Mouse (Mus musculus) limb, embryonic 11.5 days (tissue): ENCODE measurements around the gene Slc2a13. TPM values are rescaled to one million over a fixed set of nuclear protein-coding genes. Genes with fewer than 3 reads are reported as not detected.

Source experiments
- ATAC-seq: fragments of 200-750 bp; cut with Nextera tagmentation; 2 replicates; pipeline ENCODE4 v1.8.0; 2017; ENCODE audit warnings: low read depth; ENCODE audit not compliant: insufficient number of reproducible peaks, low FRiP score, low TSS enrichment
- DNase-seq: peaks from one replicate; pipeline ENCODE4 v3.0.0-alpha.2; 2015; ENCODE audit warnings: low spot score
- H3K27ac ChIP-seq: fragments of 300-500 bp; sonication (generic); replicated peaks from 2 replicates; pipeline ENCODE4 v1.5.1; 2014; ENCODE audit warnings: low read depth, mild to moderate bottlenecking, low read length
- H3K27me3 ChIP-seq: fragments of 300-500 bp; sonication (generic); 2 replicates; pipeline ENCODE4 v1.6.1; 2014; ENCODE audit warnings: mild to moderate bottlenecking, low read length, mixed read lengths; ENCODE audit not compliant: control insufficient read depth, insufficient read depth
- H3K36me3 ChIP-seq: fragments of 300-500 bp; sonication (generic); 2 replicates; pipeline ENCODE4 v1.6.1; 2014; ENCODE audit warnings: mild to moderate bottlenecking, low read length, moderate library complexity, mixed read lengths; ENCODE audit not compliant: control insufficient read depth, insufficient read depth
- H3K4me1 ChIP-seq: fragments of 300-500 bp; sonication (generic); 2 replicates; pipeline ENCODE4 v1.6.1; 2014; ENCODE audit warnings: low read length, mixed read lengths; ENCODE audit not compliant: control insufficient read depth, insufficient read depth
- H3K4me2 ChIP-seq: fragments of 300-500 bp; sonication (generic); 2 replicates; pipeline ENCODE4 v1.6.1; 2014; ENCODE audit warnings: low read depth, mild to moderate bottlenecking, moderate library complexity; ENCODE audit not compliant: severe bottlenecking
- H3K4me3 ChIP-seq: fragments of 300-500 bp; sonication (generic); 2 replicates; pipeline ENCODE4 v1.5.1; 2014; ENCODE audit warnings: low read depth, low read length
- H3K9ac ChIP-seq: fragments of 300-500 bp; sonication (generic); 2 replicates; pipeline ENCODE4 v1.6.1; 2014; ENCODE audit warnings: mild to moderate bottlenecking, low read length
- H3K9me3 ChIP-seq: fragments of 300-500 bp; sonication (generic); 2 replicates; pipeline ENCODE4 v1.6.1; 2016; ENCODE audit warnings: low read length; ENCODE audit not compliant: control insufficient read depth
- WGBS: fragments of 180-500 bp; shearing (Covaris S2); extraction: QIAGEN DNeasy Blood & Tissue Kit; methylation state at CpG from one replicate; pipeline ENCODE4 v1.1.7; 2014; 5-methylcytosine and 5-hydroxymethylcytosine counted together
- polyA plus RNA-seq: library from polyadenylated mRNA; unstranded; fragments of >200 nt; fragmentation: Nextera tagmentation; extraction: Ambion mirVana; gene quantifications from 2 replicates; pipeline ENCODE4 v1.2.1, GENCODE M21; 2014

Gene Slc2a13
- 0.95 and 0.99 TPM in 2 replicates for polyA plus RNA-seq

DNA sequence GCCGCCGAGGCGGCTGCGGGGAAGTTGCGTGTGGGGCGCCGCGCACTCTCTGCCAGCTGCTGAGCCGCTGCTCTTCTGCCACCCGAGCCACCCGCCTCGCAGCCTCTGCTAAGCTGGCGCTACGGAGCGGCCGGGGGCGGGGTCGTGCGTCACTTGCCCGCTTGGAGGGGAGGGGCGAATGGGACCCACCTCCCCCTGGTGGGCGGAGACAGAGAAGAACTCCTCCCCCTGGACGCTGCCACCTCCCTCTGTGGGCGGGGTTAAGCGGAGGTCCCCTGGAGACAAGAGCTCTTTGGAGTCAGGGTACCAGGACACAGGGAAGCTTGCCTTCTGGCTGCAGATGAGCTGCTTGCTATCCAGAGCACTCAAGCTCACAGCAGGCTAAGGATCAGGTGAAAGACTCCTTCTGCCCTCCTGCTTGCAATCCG lies at the start of gene Slc2a13:
Gene Slc2a13, minus strand, starts transcription at position 151 of the 428 bp plus-strand sequence.
- Histone ChIP-seq H3K27me3 (0 out of 2 replicates have a peak, but pooled peaks cover 4% of the 10 kb centered on the region), H3K9me3 (no peaks in the 10 kb centered on the region), H3K4me2 (peak within 1 kb of the TSS; percentile 89), H3K27ac (peak within 1 kb of the TSS; percentile 73; the same call in 1 of the 2 replicates), H3K9ac (peak within 1 kb of the TSS; percentile 72), H3K4me1 (no peaks in the 10 kb centered on the region), H3K36me3 (no peaks in the 10 kb centered on the region), H3K4me3 (peak within 1 kb of the TSS; percentile 65)
- DNase-seq (peak; percentile 96), ATAC-seq (peak; percentile 95)
- under 1% methylated on average over 17 of the region's 26 CpGs for WGBS

DNA sequence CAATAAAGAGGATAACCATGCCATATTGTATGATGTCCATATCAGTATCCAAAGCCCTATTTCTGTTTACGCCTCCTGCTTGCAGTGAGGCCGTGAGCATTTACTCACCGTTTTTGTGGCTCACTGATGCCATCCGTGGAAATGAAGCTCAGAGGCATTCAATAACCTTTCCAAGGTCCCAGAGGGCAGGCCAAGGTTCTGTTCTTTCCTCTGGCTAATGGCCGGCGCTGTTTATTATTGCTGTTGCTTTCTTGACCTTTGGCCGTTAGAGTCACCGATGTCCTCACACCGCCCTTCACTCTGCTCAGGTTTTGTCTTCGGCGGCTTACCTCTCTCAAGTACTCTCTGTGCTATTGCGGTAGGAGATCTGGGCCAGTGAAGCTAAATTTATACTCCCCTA lies 43.0 kb upstream of the Slc2a13 start:
- H3K9ac ChIP-seq: no peak overlapping the region
- H3K4me3 ChIP-seq: no peak overlapping the region
- no peak overlapping the region for H3K4me2 ChIP-seq
- no peaks in the 10 kb centered on the region for H3K9me3 ChIP-seq
- H3K4me1 ChIP-seq: no peaks in the 10 kb centered on the region
- H3K27me3 ChIP-seq: no peaks in the 10 kb centered on the region
- no peak for ATAC-seq
- no peak for DNase-seq
- no peak overlapping the region for H3K27ac ChIP-seq
- no peaks in the 10 kb centered on the region for H3K36me3 ChIP-seq
- WGBS: 81% methylated on average over 12 of the region's 12 CpGs

DNA sequence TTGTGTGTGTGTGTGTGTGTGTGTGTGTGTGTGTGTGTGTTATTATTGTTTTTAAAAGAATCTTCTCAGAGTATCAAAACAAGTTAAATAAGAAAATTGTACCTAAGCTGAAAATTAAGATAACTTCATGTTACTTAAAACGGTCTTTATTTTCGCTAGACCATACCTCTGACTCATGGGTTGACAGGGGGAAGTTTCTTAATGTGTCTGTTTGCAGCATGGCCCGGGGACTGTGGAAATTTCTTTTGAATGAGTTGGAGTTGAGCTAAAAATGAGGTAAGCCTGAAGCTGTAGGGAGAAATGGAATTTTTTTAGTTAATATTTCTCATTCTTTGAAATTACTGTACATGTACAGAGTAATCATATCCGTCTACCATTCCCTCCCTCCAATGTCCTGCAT lies 42.5 kb upstream of the Slc2a13 start:
- Histone ChIP-seq H3K27me3 (no peaks in the 10 kb centered on the region), H3K4me2 (no peak overlapping the region), H3K27ac (no peak overlapping the region), H3K4me3 (no peak overlapping the region), H3K9me3 (no peaks in the 10 kb centered on the region), H3K36me3 (no peaks in the 10 kb centered on the region), H3K9ac (no peak overlapping the region), H3K4me1 (no peaks in the 10 kb centered on the region)
- ATAC-seq (no peak), DNase-seq (no peak)
- 91% methylated on average over 4 of the region's 4 CpGs for WGBS

DNA sequence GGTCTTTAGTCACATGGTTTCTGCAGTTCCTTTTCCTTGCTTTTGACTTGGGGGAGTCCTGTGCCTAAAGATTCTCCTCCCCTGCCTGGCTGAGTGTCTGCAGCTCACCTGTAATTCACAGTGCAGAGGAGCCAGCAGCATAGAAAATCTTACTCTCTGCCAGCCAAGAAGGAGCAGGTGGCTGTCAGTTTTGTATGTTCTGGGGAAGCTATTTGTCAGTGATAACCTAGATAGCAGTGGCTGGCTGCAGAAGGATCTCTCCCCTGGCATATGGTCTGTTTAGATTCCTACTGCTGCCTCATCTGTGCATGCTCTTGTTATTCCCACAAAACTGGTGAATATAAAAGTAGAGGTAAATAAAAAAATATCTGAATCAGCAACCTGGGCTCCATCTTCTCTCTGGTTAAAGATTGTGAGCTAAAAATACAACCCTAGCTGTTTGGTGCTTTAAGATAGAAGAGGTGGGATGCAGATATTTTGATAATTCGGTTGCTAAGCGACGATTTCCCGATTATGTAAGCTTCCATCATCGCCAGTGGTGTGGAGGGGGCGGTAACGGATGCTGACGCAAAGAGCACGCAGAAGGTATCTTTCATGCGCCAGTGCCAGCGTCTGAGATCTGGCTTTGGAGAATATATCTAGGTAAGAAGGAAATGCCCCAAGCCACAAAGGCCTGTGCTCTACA lies 41.1 kb upstream of the Slc2a13 start:
- H3K9me3 ChIP-seq: no peaks in the 10 kb centered on the region
- ATAC-seq: no peak
- 93% methylated on average over 11 of the region's 11 CpGs for WGBS
- H3K4me3 ChIP-seq: no peak overlapping the region
- H3K36me3 ChIP-seq: no peaks in the 10 kb centered on the region
- H3K27ac ChIP-seq: no peak overlapping the region
- no peak overlapping the region for H3K4me2 ChIP-seq
- no peaks in the 10 kb centered on the region for H3K27me3 ChIP-seq
- no peak overlapping the region for H3K9ac ChIP-seq
- no peak for DNase-seq
- H3K4me1 ChIP-seq: no peaks in the 10 kb centered on the region

DNA sequence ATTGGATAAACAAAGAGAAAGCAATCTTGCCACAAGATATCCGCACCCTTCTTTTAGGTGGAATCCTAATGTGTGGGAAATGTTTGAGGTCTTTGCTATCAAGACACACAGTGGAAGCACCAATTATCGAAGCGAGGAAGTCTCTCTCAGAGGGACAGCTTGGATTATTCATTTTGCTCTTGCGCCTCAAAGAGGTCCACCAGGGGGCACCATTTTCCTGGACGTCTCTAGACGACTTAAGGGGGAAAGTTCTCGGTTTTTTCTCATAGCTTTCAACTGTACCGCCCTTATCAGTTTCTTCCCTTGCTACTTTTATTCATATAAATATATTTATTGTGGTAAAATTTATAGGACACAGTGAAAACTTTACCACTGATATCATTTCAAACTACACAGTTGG lies 36.7 kb upstream of the Slc2a13 start:
- no peak overlapping the region for H3K9ac ChIP-seq
- 30% methylated on average over 8 of the region's 8 CpGs for whole genome bisulfite sequencing
- H3K27ac ChIP-seq: no peak overlapping the region
- H3K9me3 ChIP-seq: no peaks in the 10 kb centered on the region
- ATAC-seq (no peak), DNase-seq (peak; percentile 77)
- H3K4me3 ChIP-seq: no peak overlapping the region
- no peak overlapping the region for H3K4me2 ChIP-seq
- H3K36me3 ChIP-seq: no peaks in the 10 kb centered on the region
- no peaks in the 10 kb centered on the region for H3K4me1 ChIP-seq
- H3K27me3 ChIP-seq: no peaks in the 10 kb centered on the region

DNA sequence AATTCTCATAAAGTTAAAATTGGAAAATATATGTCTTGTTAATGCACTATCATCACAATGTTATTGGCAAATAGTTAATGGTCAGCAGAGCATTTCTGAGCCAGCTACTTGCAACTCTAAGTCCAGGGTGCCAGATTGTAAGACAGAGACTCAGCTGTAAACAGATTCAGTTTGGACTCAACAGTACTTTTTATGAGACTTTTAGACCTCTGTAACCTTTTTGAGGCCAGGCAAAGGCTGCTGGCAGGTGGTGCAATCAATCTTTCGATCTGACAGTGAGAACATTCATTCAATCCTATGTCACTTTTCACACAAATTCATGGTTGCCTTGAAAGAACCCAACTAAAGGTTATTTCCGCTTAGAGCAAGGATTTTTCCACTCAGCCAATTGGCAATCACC lies 35.8 kb upstream of the Slc2a13 start:
- no peak overlapping the region for H3K4me2 ChIP-seq

DNA sequence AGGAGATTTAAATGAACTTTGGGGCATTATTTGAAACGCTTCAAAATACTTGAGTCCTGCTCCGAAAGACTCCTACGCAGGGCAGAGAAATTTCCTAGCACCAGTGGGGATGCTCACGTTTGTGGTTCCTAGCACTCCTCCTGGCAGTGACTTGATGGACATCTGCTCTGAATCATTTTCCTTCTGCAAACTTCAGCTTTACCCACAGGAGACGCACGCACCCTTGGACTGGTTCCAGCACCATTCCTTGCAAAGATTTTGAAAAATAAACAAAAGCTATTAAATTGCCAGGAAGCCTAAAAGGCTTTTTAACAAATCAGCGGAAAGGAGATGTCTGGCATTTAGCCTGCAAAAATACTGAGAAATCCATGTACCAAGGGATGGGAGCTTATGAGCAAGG lies 28.1 kb upstream of the Slc2a13 start:
- H3K27ac ChIP-seq: no peak overlapping the region
- H3K27me3 ChIP-seq: no peaks in the 10 kb centered on the region
- H3K9ac ChIP-seq: no peak overlapping the region
- H3K4me2 ChIP-seq: no peak overlapping the region
- H3K4me3 ChIP-seq: no peak overlapping the region
- WGBS: 88% methylated on average over 7 of the region's 7 CpGs
- H3K36me3 ChIP-seq: no peaks in the 10 kb centered on the region
- DNase-seq: no peak
- no peak for ATAC-seq
- H3K4me1 ChIP-seq: no peaks in the 10 kb centered on the region
- no peaks in the 10 kb centered on the region for H3K9me3 ChIP-seq

More for the DNA sequence above, 35.8 kb upstream of the Slc2a13 start:
- Histone ChIP-seq H3K4me3 (no peak overlapping the region), H3K9me3 (no peaks in the 10 kb centered on the region), H3K27me3 (no peaks in the 10 kb centered on the region), H3K27ac (no peak overlapping the region), H3K36me3 (no peaks in the 10 kb centered on the region), H3K4me1 (no peaks in the 10 kb centered on the region), H3K9ac (no peak overlapping the region)
- no peak for ATAC-seq
- no peak for DNase-seq
- 81% methylated on average over 2 of the region's 2 CpGs for WGBS

DNA sequence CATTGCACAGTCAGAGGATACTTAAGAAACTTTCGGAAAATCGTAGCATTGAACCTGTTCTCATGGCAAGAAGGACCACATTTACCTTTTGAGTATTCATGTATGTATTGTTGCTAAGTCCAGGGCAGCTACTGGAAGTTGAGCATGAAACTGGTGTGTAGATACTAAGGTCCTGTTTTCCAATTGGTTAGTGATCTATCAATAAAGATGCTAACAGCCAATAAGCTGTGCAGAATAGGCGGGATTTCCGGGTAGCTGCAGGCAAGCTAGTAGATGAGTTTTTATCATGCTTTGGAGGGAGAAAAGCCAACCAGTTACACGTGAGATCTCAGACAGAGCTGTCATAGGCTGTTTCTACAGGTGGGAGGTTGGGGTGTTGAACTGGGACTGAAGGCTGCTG lies 24.2 kb upstream of the Slc2a13 start:
- Histone ChIP-seq H3K4me1 (no peaks in the 10 kb centered on the region), H3K4me2 (no peak overlapping the region), H3K27me3 (no peaks in the 10 kb centered on the region), H3K27ac (no peak overlapping the region), H3K9ac (no peak overlapping the region), H3K4me3 (no peak overlapping the region), H3K36me3 (no peaks in the 10 kb centered on the region), H3K9me3 (no peaks in the 10 kb centered on the region)
- ATAC-seq (no peak), DNase-seq (no peak)
- WGBS: 82% methylated on average over 5 of the region's 5 CpGs

DNA sequence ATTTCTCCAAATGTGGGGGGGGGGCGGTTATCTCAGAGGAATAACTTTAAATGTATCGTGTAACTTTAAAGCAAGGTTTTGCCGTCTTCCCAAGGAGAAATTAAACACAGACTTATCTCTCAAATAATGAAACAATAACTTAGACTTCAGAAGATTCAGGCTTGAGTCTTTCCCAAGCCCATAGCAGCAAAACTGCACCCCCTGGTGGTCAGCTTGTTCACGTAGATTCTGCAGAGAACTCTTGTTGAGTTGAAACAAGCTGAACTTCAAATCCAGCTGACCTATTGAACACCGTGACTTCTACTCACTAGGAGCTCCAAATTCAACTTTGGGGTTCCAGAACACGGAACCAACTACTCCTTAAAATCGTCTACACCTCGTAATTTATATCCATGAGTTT lies 1.4 kb upstream of the Slc2a13 start:
- H3K27ac ChIP-seq: no peak overlapping the region
- WGBS: 29% methylated on average over 8 of the region's 8 CpGs
- ATAC-seq: no peak
- 0 out of 2 replicates have a peak, but pooled peaks cover 4% of the 10 kb centered on the region for H3K27me3 ChIP-seq
- DNase-seq: peak; percentile 85
- H3K4me1 ChIP-seq: no peaks in the 10 kb centered on the region
- H3K4me2 ChIP-seq: no peak overlapping the region
- H3K9ac ChIP-seq: no peak overlapping the region
- H3K4me3 ChIP-seq: no peak overlapping the region
- H3K9me3 ChIP-seq: no peaks in the 10 kb centered on the region
- H3K36me3 ChIP-seq: no peaks in the 10 kb centered on the region
